Mouse (Mus musculus) hindbrain, embryonic 15.5 days (tissue): Measurements from ENCODE around the gene Slc25a25. TPM values are rescaled to one million over a fixed set of nuclear protein-coding genes. Genes with fewer than 3 reads are reported as not detected.

ENCODE experiments used
- ATAC-seq: fragments of 200-750 bp; cut with Nextera tagmentation; 2 replicates; pipeline ENCODE4 v1.8.0; 2017; ENCODE audit warnings: low read depth, moderate number of reproducible peaks, moderate TSS enrichment; ENCODE audit not compliant: low FRiP score
- H3K27ac ChIP-seq: fragments of 300-500 bp; sonication (generic); replicated peaks from 2 replicates; pipeline ENCODE4 v1.5.1; 2015; ENCODE audit warnings: mild to moderate bottlenecking, inconsistent platforms
- H3K27me3 ChIP-seq: fragments of 300-500 bp; sonication (generic); 2 replicates; pipeline ENCODE4 v1.6.1; 2015; ENCODE audit warnings: control low read depth, inconsistent platforms
- H3K36me3 ChIP-seq: fragments of 300-500 bp; sonication (generic); 2 replicates; pipeline ENCODE4 v1.6.1; 2015; ENCODE audit warnings: control low read depth, inconsistent platforms
- H3K4me1 ChIP-seq: fragments of 300-500 bp; sonication (generic); replicated peaks from 2 replicates; pipeline ENCODE4 v1.6.1; 2015; ENCODE audit warnings: control low read depth, inconsistent platforms
- H3K4me2 ChIP-seq: fragments of 300-500 bp; sonication (generic); 2 replicates; pipeline ENCODE4 v1.6.1; 2015; ENCODE audit warnings: moderate library complexity, mild to moderate bottlenecking, inconsistent platforms
- H3K4me3 ChIP-seq: fragments of 300-500 bp; sonication (generic); 2 replicates; pipeline ENCODE4 v1.5.1; 2015; ENCODE audit warnings: mild to moderate bottlenecking, inconsistent platforms
- H3K9ac ChIP-seq: fragments of 300-500 bp; sonication (generic); 2 replicates; pipeline ENCODE4 v1.6.1; 2015; ENCODE audit warnings: inconsistent platforms
- H3K9me3 ChIP-seq: fragments of 300-500 bp; sonication (generic); 2 replicates; pipeline ENCODE4 v1.6.1; 2016; ENCODE audit warnings: control low read depth, inconsistent platforms
- WGBS: fragments of 180-500 bp; shearing (Covaris S2); methylation state at CpG from one replicate; pipeline ENCODE4 v1.1.7; 2015; 5-methylcytosine and 5-hydroxymethylcytosine counted together
- polyA plus RNA-seq: library from polyadenylated mRNA; unstranded; fragments of >200 nt; fragmentation: Nextera tagmentation; extraction: Ambion mirVana; gene quantifications from 2 replicates; pipeline ENCODE4 v1.2.1, GENCODE M21; 2015

Slc25a25 gene
- polyA plus RNA-seq, 1 experiment from 2014 or later = 54.4 TPM

GRCm38 (mm10) chr2:32439177-32439576 is 12.1 kb downstream of the Slc25a25 start:
- no peaks in the 10 kb centered on the region for H3K36me3 ChIP-seq
- no peak overlapping the region for H3K4me3 ChIP-seq
- peaks cover 9% of the 10 kb centered on the region for H3K4me1 ChIP-seq
- no peak for ATAC-seq
- no peaks in the 10 kb centered on the region for H3K9me3 ChIP-seq
- H3K9ac ChIP-seq = no peak overlapping the region
- H3K27ac ChIP-seq = peak overlapping the region; percentile 52; the same call in 1 of the 2 replicates
- no peak overlapping the region for H3K4me2 ChIP-seq
- H3K27me3 ChIP-seq = no peaks in the 10 kb centered on the region
- 30% methylated on average over 6 of the region's 6 CpGs for WGBS

GRCm38 (mm10) chr2:32438733-32439132 is 12.5 kb downstream of the Slc25a25 start:
- no peaks in the 10 kb centered on the region for H3K36me3 ChIP-seq
- no peak overlapping the region for H3K4me2 ChIP-seq
- WGBS = 80% methylated on average over 3 of the region's 3 CpGs
- no peak overlapping the region for H3K9ac ChIP-seq
- peaks cover 9% of the 10 kb centered on the region for H3K4me1 ChIP-seq
- no peak for ATAC-seq
- no peaks in the 10 kb centered on the region for H3K27me3 ChIP-seq
- H3K9me3 ChIP-seq = no peaks in the 10 kb centered on the region
- no peak overlapping the region for H3K4me3 ChIP-seq
- H3K27ac ChIP-seq = no peak overlapping the region

GRCm38 (mm10) chr2:32437612-32438166 is 13.6 kb downstream of the Slc25a25 start:
- H3K9ac ChIP-seq = no peak overlapping the region
- H3K4me2 ChIP-seq = no peak overlapping the region
- 77% methylated on average over 2 of the region's 2 CpGs for WGBS
- H3K27me3 ChIP-seq = no peaks in the 10 kb centered on the region
- H3K4me3 ChIP-seq = no peak overlapping the region
- peaks cover 9% of the 10 kb centered on the region for H3K4me1 ChIP-seq
- H3K27ac ChIP-seq = peak overlapping the region; percentile 68
- H3K36me3 ChIP-seq = no peaks in the 10 kb centered on the region
- 0 out of 2 replicates have a peak, but pooled peaks have one; percentile 55 for ATAC-seq
- H3K9me3 ChIP-seq = no peaks in the 10 kb centered on the region

GRCm38 (mm10) chr2:32436686-32437372 is 14.4 kb downstream of the Slc25a25 start:
- peak; percentile 81 for ATAC-seq
- WGBS = 60% methylated on average over 3 of the region's 3 CpGs
- H3K4me3 ChIP-seq = no peak overlapping the region

GRCm38 (mm10) chr2:32430701-32431676 is 20.3 kb downstream of the Slc25a25 start:
- H3K27ac ChIP-seq = peak overlapping the region; percentile 94
- H3K36me3 ChIP-seq = no peaks in the 10 kb centered on the region
- peak; percentile 96 for ATAC-seq
- no peaks in the 10 kb centered on the region for H3K9me3 ChIP-seq
- H3K4me1 ChIP-seq = peaks cover 45% of the 10 kb centered on the region
- WGBS = 5% methylated on average over 18 of the region's 18 CpGs
- H3K4me3 ChIP-seq = peak overlapping the region; percentile 46
- peak overlapping the region; percentile 74 for H3K4me2 ChIP-seq
- H3K27me3 ChIP-seq = no peaks in the 10 kb centered on the region
- peak overlapping the region; percentile 59 for H3K9ac ChIP-seq

More at GRCm38 (mm10) chr2:32436686-32437372, 14.4 kb downstream of the Slc25a25 start:
- Histone ChIP-seq H3K4me1 (peaks cover 12% of the 10 kb centered on the region), H3K36me3 (no peaks in the 10 kb centered on the region), H3K9me3 (no peaks in the 10 kb centered on the region), H3K27me3 (no peaks in the 10 kb centered on the region), H3K4me2 (no peak overlapping the region), H3K9ac (no peak overlapping the region), H3K27ac (peak overlapping the region; percentile 68)

- Histone ChIP-seq H3K27me3 (no peaks in the 10 kb centered on the region), H3K9me3 (no peaks in the 10 kb centered on the region), H3K4me2 (peak overlapping the region; percentile 74), H3K27ac (peak overlapping the region; percentile 94), H3K9ac (peak overlapping the region; percentile 59), H3K4me3 (peak overlapping the region; percentile 46), H3K4me1 (peaks cover 57% of the 10 kb centered on the region), H3K36me3 (no peaks in the 10 kb centered on the region)
- ATAC-seq = no peak
- WGBS = 68% methylated on average over 4 of the region's 4 CpGs
These were observed 21.9 kb downstream of the Slc25a25 start for GRCm38 (mm10) chr2:32429215-32429891.

GRCm38 (mm10) chr2:32428262-32428722 is 23.0 kb downstream of the Slc25a25 start:
- Histone ChIP-seq H3K27ac (peak overlapping the region; percentile 94), H3K4me3 (peak overlapping the region; percentile 46), H3K9ac (peak overlapping the region; percentile 59), H3K9me3 (no peaks in the 10 kb centered on the region), H3K4me1 (peaks cover 68% of the 10 kb centered on the region), H3K27me3 (no peaks in the 10 kb centered on the region), H3K4me2 (peak overlapping the region; percentile 74), H3K36me3 (no peaks in the 10 kb centered on the region)
- WGBS = 42% methylated on average over 8 of the region's 8 CpGs
- peak; percentile 54 for ATAC-seq

- Histone ChIP-seq H3K27me3 (no peaks in the 10 kb centered on the region), H3K9ac (no peak overlapping the region), H3K4me2 (peak overlapping the region; percentile 74), H3K27ac (peak overlapping the region; percentile 94), H3K4me3 (peak overlapping the region; percentile 46), H3K4me1 (peaks cover 74% of the 10 kb centered on the region), H3K9me3 (no peaks in the 10 kb centered on the region), H3K36me3 (no peaks in the 10 kb centered on the region)
- no peak for ATAC-seq
- WGBS = 69% methylated on average over 5 of the region's 5 CpGs
These were observed 23.5 kb downstream of the Slc25a25 start for GRCm38 (mm10) chr2:32427720-32428119.

GRCm38 (mm10) chr2:32426141-32426540 is 25.1 kb downstream of the Slc25a25 start:
- 94% methylated on average over 1 of the region's 1 CpGs for WGBS
- peaks cover 1% of the 10 kb centered on the region; the same call in 1 of the 2 replicates for H3K36me3 ChIP-seq
- no peak overlapping the region for H3K27ac ChIP-seq
- H3K4me1 ChIP-seq = peaks cover 71% of the 10 kb centered on the region
- no peak for ATAC-seq
- no peaks in the 10 kb centered on the region for H3K9me3 ChIP-seq
- H3K9ac ChIP-seq = no peak overlapping the region
- no peaks in the 10 kb centered on the region for H3K27me3 ChIP-seq
- H3K4me3 ChIP-seq = no peak overlapping the region
- no peak overlapping the region for H3K4me2 ChIP-seq

GRCm38 (mm10) chr2:32425568-32425967 is 25.7 kb downstream of the Slc25a25 start:
- peaks cover 7% of the 10 kb centered on the region for H3K36me3 ChIP-seq
- H3K4me1 ChIP-seq = peaks cover 71% of the 10 kb centered on the region
- 77% methylated on average over 5 of the region's 5 CpGs for WGBS
- no peak for ATAC-seq
- H3K9ac ChIP-seq = no peak overlapping the region
- H3K27me3 ChIP-seq = no peaks in the 10 kb centered on the region
- H3K9me3 ChIP-seq = no peaks in the 10 kb centered on the region
- no peak overlapping the region for H3K4me2 ChIP-seq
- H3K27ac ChIP-seq = no peak overlapping the region
- no peak overlapping the region for H3K4me3 ChIP-seq

GRCm38 (mm10) chr2:32424796-32425195 is 26.4 kb downstream of the Slc25a25 start:
- Histone ChIP-seq H3K27me3 (no peaks in the 10 kb centered on the region), H3K9ac (no peak overlapping the region), H3K4me2 (0 out of 2 replicates have a peak overlapping the region, but pooled peaks have one; percentile 67), H3K4me3 (no peak overlapping the region), H3K36me3 (peaks cover 15% of the 10 kb centered on the region), H3K4me1 (peaks cover 63% of the 10 kb centered on the region), H3K27ac (peak overlapping the region; percentile 77), H3K9me3 (no peaks in the 10 kb centered on the region)
- no peak for ATAC-seq
- WGBS = 73% methylated on average over 3 of the region's 3 CpGs
